Mouse (Mus musculus) intestine, embryonic 16.5 days (tissue): ENCODE data around the gene Ccdc28a. TPM values are rescaled to one million over a fixed set of nuclear protein-coding genes. Genes with fewer than 3 reads are reported as not detected.

Experiments
- ATAC-seq: fragments of 200-750 bp; cut with Nextera tagmentation; 2 replicates; pipeline ENCODE4 v1.8.0; 2017; ENCODE audit warnings: moderate TSS enrichment, moderate library complexity
- H3K27ac ChIP-seq: fragments of 300-500 bp; sonication (generic); 2 replicates; pipeline ENCODE4 v1.5.1; 2014; ENCODE audit warnings: mild to moderate bottlenecking, low read length
- H3K27me3 ChIP-seq: fragments of 300-500 bp; sonication (generic); replicated peaks from 2 replicates; pipeline ENCODE4 v1.6.1; 2014; ENCODE audit warnings: low read length, control low read depth, mixed read lengths; ENCODE audit not compliant: control insufficient read depth, insufficient read depth
- H3K36me3 ChIP-seq: fragments of 300-500 bp; sonication (generic); 2 replicates; pipeline ENCODE4 v1.6.1; 2014; ENCODE audit warnings: low read length, control low read depth; ENCODE audit not compliant: control insufficient read depth, insufficient read depth
- H3K4me1 ChIP-seq: fragments of 300-500 bp; sonication (generic); 2 replicates; pipeline ENCODE4 v1.6.1; 2014; ENCODE audit warnings: low read length, control low read depth, mixed read lengths; ENCODE audit not compliant: control insufficient read depth, insufficient read depth
- H3K4me2 ChIP-seq: fragments of 300-500 bp; sonication (generic); 2 replicates; pipeline ENCODE4 v1.6.1; 2014; ENCODE audit warnings: low read depth, low read length, control low read depth
- H3K4me3 ChIP-seq: fragments of 300-500 bp; sonication (generic); 2 replicates; pipeline ENCODE4 v1.5.1; 2014; ENCODE audit warnings: mild to moderate bottlenecking, low read length
- H3K9ac ChIP-seq: fragments of 300-500 bp; sonication (generic); 2 replicates; pipeline ENCODE4 v1.6.1; 2014; ENCODE audit warnings: low read depth, low read length
- H3K9me3 ChIP-seq: fragments of 300-500 bp; sonication (generic); 2 replicates; pipeline ENCODE4 v1.6.1; 2016; ENCODE audit warnings: low read length, control low read depth; ENCODE audit not compliant: control insufficient read depth
- WGBS: fragments of 180-500 bp; shearing (Covaris S2); extraction: QIAGEN DNeasy Blood & Tissue Kit; methylation state at CpG from one replicate; pipeline ENCODE4 v1.1.7; 2014; 5-methylcytosine and 5-hydroxymethylcytosine counted together
- polyA plus RNA-seq: library from polyadenylated mRNA; unstranded; fragments of >200 nt; fragmentation: Nextera tagmentation; extraction: Ambion mirVana; gene quantifications from 2 replicates; pipeline ENCODE4 v1.2.1, GENCODE M21; 2015

Gene Ccdc28a
- polyA plus RNA-seq, 1 experiment from 2014 or later, result 29.6 TPM

GRCm38 (mm10) chr10:18224386-18224785 lies 10.4 kb downstream of the Ccdc28a start:
- Histone ChIP-seq H3K4me2 (no peak overlapping the region), H3K36me3 (no peaks in the 10 kb centered on the region), H3K9me3 (no peaks in the 10 kb centered on the region), H3K4me1 (no peaks in the 10 kb centered on the region), H3K27me3 (no peaks in the 10 kb centered on the region), H3K4me3 (no peak overlapping the region), H3K27ac (no peak overlapping the region), H3K9ac (no peak overlapping the region)
- WGBS, result 87% methylated on average over 3 of the region's 3 CpGs
- ATAC-seq, result no peak

- Histone ChIP-seq H3K9me3 (no peaks in the 10 kb centered on the region), H3K4me3 (no peak overlapping the region), H3K27ac (no peak overlapping the region), H3K4me2 (no peak overlapping the region), H3K9ac (no peak overlapping the region), H3K27me3 (no peaks in the 10 kb centered on the region), H3K4me1 (no peaks in the 10 kb centered on the region), H3K36me3 (no peaks in the 10 kb centered on the region)
- no peak for ATAC-seq
- WGBS, result 72% methylated on average over 10 of the region's 10 CpGs
These were observed 15.4 kb downstream of the Ccdc28a start for GRCm38 (mm10) chr10:18219351-18219750.

- Histone ChIP-seq H3K27me3 (no peaks in the 10 kb centered on the region), H3K9me3 (no peaks in the 10 kb centered on the region), H3K4me2 (no peak overlapping the region), H3K36me3 (no peaks in the 10 kb centered on the region), H3K4me3 (no peak overlapping the region), H3K9ac (no peak overlapping the region), H3K4me1 (peaks cover 7% of the 10 kb centered on the region; the same call in 1 of the 2 replicates), H3K27ac (no peak overlapping the region)
- no peak for ATAC-seq
- 73% methylated on average over 5 of the region's 5 CpGs for WGBS
These were observed 20.7 kb downstream of the Ccdc28a start for GRCm38 (mm10) chr10:18214124-18214523.

DNA sequence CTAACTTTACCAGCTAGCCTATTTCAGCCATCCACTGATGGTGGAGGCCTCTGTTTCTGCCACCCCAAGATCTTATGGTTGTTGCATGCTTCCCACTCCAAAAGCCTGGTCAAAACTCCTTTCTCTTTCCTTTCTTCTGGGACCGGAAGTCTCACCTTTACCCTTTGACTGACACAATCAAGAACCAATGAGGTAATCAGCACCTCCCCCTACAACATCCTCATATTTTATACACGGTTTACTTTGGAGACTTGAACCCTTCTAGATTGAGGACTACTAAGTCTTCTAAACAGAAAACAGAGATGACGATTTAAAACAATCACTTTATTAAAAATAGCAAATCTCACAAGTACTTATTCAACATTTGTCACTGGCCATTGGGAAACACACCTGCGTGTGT lies 21.4 kb downstream of the Ccdc28a start:
- no peaks in the 10 kb centered on the region for H3K27me3 ChIP-seq
- ATAC-seq, result no peak
- H3K4me3 ChIP-seq, result no peak overlapping the region
- H3K4me1 ChIP-seq, result peaks cover 7% of the 10 kb centered on the region; the same call in 1 of the 2 replicates
- no peaks in the 10 kb centered on the region for H3K36me3 ChIP-seq
- H3K4me2 ChIP-seq, result no peak overlapping the region
- H3K9me3 ChIP-seq, result no peaks in the 10 kb centered on the region
- WGBS, result 80% methylated on average over 4 of the region's 4 CpGs
- no peak overlapping the region for H3K9ac ChIP-seq
- no peak overlapping the region for H3K27ac ChIP-seq

DNA sequence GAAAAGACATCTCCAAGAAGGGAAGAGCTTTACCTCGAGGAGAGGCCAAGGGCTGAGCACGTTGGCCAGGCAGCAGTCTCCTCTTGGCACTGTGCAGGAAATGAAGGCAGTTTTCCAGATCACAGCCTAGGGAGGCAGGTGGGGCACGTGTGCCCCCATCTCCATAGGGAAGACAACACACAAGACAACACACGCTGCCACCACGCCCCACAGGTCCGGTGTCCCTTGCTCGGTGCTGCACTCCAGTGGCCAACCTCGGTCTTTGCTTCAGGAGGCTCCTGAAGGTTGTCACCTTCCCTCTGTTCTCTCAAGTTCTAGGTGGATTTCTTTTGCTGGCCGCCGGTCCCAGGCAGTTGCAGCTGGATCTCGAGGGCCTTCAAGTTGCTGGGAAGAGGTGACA lies 24.1 kb downstream of the Ccdc28a start, which contains the start of gene Ect2l:
TSS of gene Ect2l (minus strand) at position 165 of the 400 bp plus-strand sequence.
- ATAC-seq, result peak; percentile 71
- H3K27me3 ChIP-seq, result no peaks in the 10 kb centered on the region
- no peaks in the 10 kb centered on the region for H3K9me3 ChIP-seq
- no peak within 1 kb of the TSS for H3K9ac ChIP-seq
- no peak within 1 kb of the TSS for H3K27ac ChIP-seq
- H3K4me3 ChIP-seq, result no peak within 1 kb of the TSS
- H3K4me1 ChIP-seq, result peaks cover 7% of the 10 kb centered on the region; the same call in 1 of the 2 replicates
- no peaks in the 10 kb centered on the region for H3K36me3 ChIP-seq
- WGBS, result 7% methylated on average over 11 of the region's 11 CpGs
- 0 out of 2 replicates have a peak within 1 kb of the TSS, but pooled peaks have one; percentile 13 for H3K4me2 ChIP-seq

- Histone ChIP-seq H3K4me2 (no peak overlapping the region), H3K27me3 (no peaks in the 10 kb centered on the region)
- peak; percentile 44 for ATAC-seq
These were observed 24.7 kb downstream of the Ccdc28a start for GRCm38 (mm10) chr10:18210119-18210518.

GRCm38 (mm10) chr10:18204067-18204466 lies 30.7 kb downstream of the Ccdc28a start:
- WGBS, result 28% methylated on average over 7 of the region's 7 CpGs
- Histone ChIP-seq H3K4me2 (no peak overlapping the region), H3K9ac (no peak overlapping the region), H3K4me3 (no peak overlapping the region), H3K27me3 (no peaks in the 10 kb centered on the region), H3K36me3 (no peaks in the 10 kb centered on the region), H3K4me1 (no peaks in the 10 kb centered on the region), H3K9me3 (no peaks in the 10 kb centered on the region), H3K27ac (no peak overlapping the region)
- ATAC-seq, result peak; percentile 76; the same call in 1 of the 2 replicates

More at GRCm38 (mm10) chr10:18210119-18210518, 24.7 kb downstream of the Ccdc28a start:
- no peaks in the 10 kb centered on the region for H3K9me3 ChIP-seq
- peaks cover 7% of the 10 kb centered on the region; the same call in 1 of the 2 replicates for H3K4me1 ChIP-seq
- no peak overlapping the region for H3K9ac ChIP-seq
- H3K4me3 ChIP-seq, result no peak overlapping the region
- no peak overlapping the region for H3K27ac ChIP-seq
- H3K36me3 ChIP-seq, result no peaks in the 10 kb centered on the region
- WGBS, result 46% methylated on average over 6 of the region's 6 CpGs

DNA sequence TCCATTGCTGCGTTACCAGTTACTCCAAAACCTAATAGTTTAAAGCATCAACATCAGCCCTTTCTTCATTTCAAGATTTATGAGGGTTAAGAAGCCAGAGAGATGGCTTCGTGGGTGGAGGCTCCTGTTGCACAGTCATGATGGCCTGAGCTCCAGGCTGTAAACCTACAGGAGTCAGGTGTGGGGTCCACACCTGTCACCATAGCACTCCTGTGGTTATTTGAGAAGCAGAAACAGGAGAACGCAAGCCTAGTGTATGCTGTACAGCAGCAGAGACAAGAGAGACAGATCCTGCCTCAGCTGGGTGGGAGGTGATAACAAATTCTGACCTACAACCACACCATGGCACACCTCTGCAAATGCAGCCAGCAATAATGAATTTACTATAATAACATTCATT lies 32.4 kb downstream of the Ccdc28a start:
- H3K4me3 ChIP-seq, result no peak overlapping the region
- no peaks in the 10 kb centered on the region for H3K9me3 ChIP-seq
- H3K27ac ChIP-seq, result no peak overlapping the region
- no peak for ATAC-seq
- 77% methylated on average over 3 of the region's 3 CpGs for WGBS
- H3K27me3 ChIP-seq, result no peaks in the 10 kb centered on the region
- no peaks in the 10 kb centered on the region for H3K36me3 ChIP-seq
- no peaks in the 10 kb centered on the region for H3K4me1 ChIP-seq
- H3K9ac ChIP-seq, result no peak overlapping the region
- H3K4me2 ChIP-seq, result no peak overlapping the region

GRCm38 (mm10) chr10:18200656-18201055 lies 34.1 kb downstream of the Ccdc28a start:
- Histone ChIP-seq H3K9me3 (no peaks in the 10 kb centered on the region), H3K9ac (no peak overlapping the region), H3K4me2 (no peak overlapping the region), H3K4me1 (no peaks in the 10 kb centered on the region), H3K27me3 (no peaks in the 10 kb centered on the region), H3K36me3 (no peaks in the 10 kb centered on the region), H3K4me3 (no peak overlapping the region), H3K27ac (no peak overlapping the region)
- ATAC-seq, result no peak
- 67% methylated on average over 9 of the region's 9 CpGs for WGBS

GRCm38 (mm10) chr10:18199919-18200318 lies 34.9 kb downstream of the Ccdc28a start:
- Histone ChIP-seq H3K27me3 (no peaks in the 10 kb centered on the region), H3K36me3 (no peaks in the 10 kb centered on the region), H3K4me2 (no peak overlapping the region), H3K9ac (no peak overlapping the region), H3K4me3 (no peak overlapping the region), H3K4me1 (no peaks in the 10 kb centered on the region), H3K27ac (no peak overlapping the region), H3K9me3 (no peaks in the 10 kb centered on the region)
- 34% methylated on average over 4 of the region's 4 CpGs for WGBS
- ATAC-seq, result no peak
